Mouse (Mus musculus) lung, postnatal 25 days (tissue): ENCODE measurements at regions not wholly inside any gene's neighbourhood (a gene's known extent, or its start where the extent isn't known, plus 50 kb on each side); places are given as distances from the start of the nearest gene placed in this dataset.

Experiments
- DNase-seq: peaks from one replicate; pipeline ENCODE4 v3.0.0; 2022; ENCODE audit warnings: low spot score

DNA sequence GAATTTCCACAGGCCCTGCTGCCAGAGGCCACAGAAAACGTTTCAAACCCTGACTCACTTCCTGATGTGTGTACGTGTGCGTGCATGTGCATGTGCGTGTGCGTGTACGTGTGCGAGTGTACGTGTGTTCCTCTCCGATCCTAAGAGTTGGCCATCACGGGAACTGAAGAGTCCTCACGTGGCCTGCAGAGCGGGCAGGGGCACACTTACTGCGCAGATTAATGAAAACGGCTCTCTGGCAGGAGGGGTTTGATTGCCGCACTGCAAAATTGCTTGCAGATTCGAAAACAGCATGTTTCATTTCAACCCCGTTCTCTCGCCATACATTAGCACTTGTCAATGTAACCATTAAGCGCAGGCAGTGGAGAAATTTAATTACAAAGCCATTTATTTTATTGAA is 135.0 kb upstream of the Six2 start:
- DNase-seq, result no peak

DNA sequence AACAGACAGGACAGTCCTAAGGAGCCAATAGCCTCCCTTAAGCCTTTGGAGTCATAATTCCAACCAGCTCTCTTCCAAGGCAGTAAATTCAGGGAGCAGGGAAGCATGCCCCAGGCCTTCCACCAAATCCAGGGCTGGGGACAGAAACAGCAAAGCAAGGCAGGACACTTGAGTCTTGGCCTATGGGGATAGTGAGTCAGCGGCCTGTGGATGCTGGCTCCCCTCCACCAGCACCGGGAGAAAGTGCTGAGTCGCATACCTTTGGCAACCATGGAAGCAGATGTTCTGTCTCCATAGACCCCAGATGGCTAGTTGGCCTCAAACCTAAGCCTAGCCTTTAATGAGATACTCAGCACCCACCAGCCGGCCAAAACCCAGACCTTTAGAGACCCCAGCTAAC is 133.8 kb upstream of the Six2 start:
- DNase-seq, result no peak

DNA sequence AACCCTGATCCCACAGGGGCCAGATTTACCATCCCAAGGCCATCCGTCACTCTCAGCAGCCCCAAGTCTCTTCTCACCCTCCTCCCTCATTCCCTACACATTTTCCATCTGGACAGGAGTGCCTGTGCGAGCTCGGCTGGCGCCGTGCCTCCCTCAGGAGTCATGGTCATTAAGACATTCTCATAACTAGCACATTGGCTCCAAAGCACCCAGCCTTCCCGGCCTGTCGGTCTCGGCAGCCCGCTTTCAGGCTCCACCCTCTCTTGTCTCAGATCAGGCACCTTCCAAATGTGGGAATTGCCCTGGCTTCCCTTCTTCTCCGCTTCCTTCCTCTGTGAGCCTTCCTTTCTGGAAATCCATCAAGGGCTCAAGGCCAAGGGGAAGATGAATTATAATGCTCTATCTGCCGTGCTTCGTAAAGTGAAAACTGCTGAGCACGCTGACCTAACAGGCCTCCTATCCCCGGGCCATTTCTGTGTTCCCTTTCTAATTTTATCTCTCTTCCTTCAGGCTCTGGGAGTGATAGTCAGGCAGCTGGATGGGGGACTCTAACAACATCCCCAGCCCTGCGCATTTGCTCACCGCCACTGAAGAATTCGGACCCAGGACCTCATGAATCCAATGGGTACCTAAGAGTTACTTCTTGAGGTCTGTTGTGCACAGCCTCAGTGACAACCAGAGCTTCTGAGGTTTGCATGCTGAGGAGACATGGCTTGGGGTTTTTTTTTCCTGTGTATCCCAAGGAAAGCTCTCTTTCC is 130.2 kb upstream of the Six2 start:
- DNase-seq, result no peak

DNA sequence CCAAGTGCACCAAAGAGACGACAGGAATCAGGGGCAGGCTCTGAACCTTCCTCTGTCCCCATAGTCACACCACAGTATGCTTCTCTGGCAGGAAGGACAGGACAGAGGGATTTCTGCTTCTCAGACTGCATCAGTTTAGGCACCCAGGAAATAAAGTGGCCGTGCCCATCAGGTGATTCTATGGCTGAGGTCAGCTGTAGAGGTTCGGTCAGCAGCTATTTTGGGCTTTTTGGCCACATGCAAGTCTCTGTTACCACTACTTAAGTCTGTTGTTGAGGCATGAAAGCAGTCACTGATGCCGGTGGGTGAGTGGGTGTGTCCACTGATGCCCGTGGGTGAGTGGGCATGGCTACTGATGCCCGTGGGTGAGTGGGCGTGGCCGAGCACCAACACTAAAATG is 128.4 kb upstream of the Six2 start:
- DNase-seq, result no peak

DNA sequence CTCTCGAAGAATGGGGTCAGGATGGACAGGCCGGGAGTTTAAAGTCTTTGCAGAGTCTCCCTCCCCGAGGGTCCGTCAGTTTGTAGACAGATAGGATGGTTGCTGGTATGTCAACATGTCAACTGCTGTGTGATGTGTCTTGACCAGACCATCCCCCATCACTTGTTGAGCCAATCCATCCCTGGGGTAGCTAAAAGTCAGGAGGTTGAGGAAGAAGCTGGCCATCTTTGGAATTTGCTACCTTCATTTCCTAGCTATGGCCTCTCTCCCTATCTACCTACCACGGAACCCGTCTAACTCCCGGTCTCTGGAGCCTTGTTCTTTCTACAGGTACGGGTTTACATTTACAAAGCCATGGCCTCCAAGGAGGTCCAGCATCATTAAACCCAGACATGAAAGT is 128.0 kb upstream of the Six2 start:
- DNase-seq, result no peak

DNA sequence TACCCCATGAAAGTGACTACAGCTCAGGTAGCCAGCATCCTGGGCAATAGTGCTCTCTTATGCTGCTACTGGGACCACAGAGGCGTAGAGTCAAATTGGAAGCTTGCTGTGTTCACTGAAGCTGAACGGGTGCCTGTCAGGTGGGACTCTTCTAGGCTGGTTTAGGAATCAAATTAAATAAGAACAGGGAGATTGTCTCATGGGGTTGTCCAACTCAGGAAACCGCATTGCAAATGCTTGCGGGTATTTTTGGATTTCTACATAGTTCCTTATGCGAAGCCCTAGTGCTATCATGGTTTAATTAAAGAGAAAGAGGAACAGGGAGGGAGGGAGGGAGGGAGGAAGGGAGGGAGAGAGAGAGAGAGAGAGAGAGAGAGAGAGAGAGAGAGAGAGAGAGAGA is 120.5 kb upstream of the Six2 start:
- DNase-seq, result no peak

DNA sequence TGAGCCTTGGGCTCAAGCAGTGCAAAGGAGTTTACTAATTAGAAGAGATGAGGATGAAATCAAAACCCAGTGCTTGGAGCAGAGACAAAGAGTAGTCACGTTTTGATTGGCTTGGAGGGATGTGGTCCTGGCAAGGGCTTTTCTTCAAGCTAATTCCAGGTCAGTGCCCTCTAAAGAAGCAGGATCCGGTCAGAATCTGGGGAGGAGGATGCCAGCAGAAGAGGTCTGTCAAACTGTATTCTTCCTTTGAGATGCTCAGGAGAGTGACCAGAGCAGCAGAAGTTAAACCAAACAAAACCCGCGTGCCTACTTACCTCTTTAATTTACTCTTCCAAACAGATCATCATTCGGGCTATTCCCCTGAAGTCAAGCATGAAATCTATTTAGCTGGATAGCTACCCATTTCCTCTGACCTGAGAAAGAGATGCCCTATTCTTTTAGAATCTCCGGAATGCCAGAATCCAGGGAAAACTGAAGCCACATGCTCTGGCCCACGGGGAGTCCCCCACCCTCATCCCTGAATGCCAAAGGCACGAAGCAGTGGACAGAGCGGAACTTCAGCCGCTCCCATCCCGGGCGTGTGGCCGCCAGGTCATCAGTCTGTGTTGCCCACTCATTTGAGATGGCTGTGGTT is 117.8 kb upstream of the Six2 start:
- DNase-seq, result no peak

DNA sequence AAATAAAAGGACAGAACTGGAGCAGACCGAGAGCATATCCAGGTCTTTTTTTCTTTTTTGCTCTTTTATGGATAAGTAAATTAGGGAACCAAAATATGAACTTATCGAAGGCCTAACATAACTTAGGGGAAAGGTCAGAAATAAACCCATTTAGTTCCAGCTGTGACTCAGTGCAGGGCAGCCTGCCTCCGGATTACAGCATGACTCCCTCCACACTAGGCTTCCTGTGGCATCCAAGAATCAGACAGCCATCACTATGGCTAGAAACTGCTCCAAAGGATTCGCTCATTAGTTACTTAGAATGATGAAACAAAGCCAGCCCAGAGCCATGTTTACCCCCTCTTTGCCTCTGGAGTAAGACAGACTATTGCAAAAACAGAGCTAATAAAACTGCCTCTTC is 116.6 kb upstream of the Six2 start:
- no peak for DNase-seq

DNA sequence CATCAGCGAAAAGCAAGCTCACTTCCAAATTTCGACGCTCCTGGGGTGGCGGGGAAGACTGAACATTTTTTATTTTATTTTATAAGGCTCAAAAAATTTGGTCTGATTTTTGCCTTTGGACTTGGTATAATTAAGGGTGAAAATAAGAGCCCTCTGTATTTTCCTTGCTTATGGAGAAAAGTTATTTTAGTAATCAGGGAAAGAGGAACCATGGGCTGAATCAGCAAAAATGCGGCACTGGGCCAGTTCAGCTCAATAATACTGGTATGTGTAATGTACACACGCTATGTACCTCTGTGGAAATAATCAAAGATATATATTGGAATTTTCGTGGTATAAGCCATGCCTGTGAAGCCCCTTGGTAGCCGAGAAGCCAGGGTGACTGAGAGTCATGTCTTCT is 113.7 kb upstream of the Six2 start:
- DNase-seq, result no peak

DNA sequence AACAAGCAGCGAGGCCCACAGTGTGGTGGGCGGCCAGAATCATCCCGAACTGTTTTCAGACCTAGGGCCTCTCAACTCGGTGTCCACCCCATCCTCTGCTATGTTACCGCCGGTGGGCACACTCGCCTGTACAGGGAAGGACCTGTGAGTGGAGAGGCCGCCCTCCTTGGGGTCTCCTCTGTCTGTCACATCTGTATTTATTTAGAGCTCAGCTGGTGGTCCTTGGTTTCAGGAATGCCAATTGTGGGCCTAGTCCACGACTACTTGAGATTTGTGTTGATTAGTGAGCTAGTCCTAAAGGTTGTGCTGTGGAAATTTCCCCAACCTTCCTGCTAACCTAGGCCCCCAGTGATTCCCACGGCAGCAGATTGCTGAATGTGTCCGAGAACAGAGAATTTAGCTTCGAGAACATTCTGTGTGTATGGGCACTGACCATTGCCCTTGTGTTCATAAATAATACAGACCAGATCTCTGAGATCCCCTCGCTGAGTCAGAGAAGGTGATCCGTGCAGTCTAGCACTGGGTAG is 113.1 kb upstream of the Six2 start:
- no peak for DNase-seq

DNA sequence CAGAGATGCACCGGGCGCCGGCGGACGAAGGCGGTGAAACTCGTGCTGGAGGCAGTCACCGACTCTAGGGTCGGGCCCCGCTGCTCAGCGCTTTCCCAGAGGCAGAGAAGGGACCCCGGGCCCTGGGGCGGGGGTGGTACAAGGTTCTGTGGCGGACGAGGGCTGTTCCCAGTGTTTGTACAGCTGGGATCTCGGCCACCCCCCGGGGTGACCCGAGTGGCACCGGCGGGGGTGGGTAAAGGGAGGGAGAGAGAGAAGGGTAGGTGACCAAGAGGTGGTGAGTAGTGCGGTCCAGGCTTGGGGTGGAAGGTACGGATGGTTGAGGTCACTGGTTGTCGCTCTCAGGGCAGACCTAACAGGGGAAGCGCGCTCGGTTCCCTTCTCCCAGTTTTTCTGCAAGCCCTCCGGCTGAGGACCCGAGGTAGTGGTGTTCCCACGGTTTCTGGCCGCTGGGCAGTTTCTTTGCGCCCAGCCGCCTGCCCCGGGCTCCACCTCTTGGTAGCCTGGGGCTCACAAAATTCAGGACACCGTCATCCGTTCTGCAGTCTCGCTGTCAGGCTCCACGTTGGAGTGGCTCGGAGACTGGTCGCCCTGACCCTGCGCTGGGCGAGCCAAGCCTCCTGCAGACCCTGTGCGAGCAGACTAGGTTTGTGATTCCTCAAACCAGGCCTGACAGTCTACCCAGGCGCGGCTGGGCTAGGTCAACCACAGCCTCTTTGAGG is 112.4 kb upstream of the Six2 start:
- DNase-seq, result no peak

DNA sequence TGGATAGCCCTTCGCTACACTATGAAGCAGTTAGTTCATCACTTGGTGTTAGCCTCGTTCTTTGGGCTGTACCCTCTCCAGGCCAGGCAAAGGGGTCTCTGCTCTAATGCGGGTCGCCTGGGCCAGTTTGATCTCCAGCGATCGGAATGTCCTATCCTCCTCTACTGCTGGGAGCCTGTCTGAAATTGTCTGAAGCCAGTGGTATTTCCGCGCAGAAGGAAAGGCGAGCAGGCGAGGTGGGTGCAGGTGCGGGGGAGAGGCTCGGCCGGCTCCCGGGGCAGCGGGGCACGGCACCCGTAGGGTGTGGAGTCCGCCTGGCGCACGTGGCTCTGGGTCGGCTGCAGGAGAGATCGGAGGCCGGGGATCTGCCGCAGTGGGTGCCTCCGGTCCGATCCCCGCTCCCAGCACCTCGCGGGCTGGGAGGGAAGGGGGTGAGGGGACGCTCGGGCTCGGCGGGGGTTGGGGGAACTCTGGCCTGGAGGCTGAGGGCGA is 111.8 kb upstream of the Six2 start:
- DNase-seq, result no peak

DNA sequence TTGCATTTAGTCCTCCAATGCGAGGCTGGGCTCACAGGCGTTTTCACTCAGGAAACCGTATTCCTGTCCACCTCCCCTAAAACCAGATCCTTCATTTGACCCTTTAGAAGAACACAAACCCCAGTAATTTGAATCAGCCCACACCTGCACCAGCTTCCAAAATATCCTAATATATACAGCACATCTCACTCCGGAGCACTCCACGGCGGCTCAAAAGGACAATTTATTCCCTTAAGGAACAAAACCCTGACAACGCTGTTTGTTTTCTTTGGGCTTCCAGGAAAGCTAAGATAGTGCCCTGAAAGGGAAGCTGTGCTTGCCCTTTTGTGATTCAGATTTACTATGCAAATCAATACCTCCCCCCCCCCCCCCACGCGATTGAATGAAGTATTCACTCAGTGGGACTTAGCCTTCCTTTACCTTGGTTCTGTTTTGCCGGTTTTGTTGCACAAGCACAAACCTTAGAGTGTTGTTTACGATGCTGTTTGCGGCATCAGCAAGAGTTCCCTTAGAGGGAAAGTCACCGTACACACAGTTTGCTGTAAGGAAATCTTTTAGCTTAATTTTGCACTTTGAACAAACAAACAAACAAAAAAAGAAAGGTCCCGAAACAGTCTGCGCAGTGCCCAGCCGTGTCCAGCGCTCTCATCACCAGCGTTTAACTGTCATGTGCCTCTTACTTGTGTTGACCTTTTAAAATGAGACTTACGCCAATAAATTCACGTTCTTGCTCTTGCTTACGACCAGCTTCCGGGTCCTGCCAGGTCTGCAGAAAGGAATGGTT is 111.2 kb upstream of the Six2 start:
- no peak for DNase-seq

DNA sequence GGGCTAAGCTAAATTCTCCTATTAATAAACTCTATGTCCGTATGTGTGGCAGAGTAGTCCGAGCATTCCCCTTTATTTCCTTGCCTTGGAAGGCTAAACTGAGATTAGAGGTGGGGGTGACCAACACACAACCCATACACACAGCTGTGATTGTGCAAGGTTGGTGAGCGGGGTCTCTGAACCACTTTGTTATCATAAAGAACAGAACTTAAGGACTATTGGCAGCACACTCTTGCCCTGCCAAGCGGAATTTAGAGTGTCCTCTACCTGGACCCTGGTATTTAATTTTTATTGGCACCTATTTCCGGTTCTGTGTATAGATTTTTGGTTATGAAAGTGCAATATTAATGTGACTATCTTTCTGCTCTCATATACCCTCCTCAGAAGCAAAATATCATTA is 109.7 kb upstream of the Six2 start:
- no peak for DNase-seq

DNA sequence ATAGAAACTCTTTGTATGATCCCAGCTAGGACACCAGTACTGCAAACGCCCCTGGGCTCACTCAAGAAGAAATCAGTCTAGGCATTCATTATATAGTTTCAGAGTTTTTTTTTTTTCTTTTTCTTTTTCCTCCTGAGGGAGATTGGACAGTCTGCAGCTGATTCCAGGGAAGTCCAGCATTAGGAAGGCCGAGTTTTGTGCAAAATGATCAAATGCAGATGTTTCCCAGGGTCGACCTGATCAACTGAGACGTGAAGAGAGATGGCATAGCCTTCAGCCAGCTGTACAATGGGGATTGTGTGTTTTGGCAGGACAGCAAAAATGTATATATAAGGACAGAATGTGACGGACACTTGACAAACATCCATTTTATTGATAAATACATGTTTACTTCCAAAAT is 107.7 kb upstream of the Six2 start:
- no peak for DNase-seq

DNA sequence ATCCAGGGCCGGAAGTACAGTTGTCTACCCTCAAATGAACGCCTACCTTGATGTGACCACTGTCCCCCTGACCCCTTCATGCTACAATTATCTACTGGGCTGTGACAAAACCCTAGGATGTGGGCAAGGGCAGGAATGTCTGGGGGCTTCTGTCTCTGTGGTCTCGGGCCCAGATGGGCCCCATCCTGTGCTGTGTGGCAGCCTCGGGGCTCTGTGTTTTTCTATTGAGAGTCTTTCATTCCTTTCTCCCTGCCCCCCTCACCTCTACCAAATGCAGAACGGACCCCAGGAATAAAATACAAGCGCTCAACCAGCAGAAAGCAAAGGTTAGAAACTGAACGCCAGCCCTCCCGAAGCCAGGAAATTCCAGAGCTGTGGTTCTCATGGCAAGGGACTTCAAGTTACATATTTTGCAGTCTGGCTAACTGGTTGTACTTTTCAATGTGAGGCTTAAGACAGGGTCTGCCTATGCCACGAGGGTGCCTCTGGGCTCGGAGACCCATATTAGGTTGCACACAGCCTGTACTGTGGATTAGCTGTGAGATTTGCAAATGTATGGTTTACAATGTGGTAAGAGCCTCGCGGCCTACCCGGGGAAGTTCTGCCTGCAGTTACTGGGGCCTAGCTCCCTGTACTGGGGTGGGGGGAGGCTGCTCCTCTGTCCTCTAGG is 97.7 kb upstream of the Six2 start:
- no peak for DNase-seq

DNA sequence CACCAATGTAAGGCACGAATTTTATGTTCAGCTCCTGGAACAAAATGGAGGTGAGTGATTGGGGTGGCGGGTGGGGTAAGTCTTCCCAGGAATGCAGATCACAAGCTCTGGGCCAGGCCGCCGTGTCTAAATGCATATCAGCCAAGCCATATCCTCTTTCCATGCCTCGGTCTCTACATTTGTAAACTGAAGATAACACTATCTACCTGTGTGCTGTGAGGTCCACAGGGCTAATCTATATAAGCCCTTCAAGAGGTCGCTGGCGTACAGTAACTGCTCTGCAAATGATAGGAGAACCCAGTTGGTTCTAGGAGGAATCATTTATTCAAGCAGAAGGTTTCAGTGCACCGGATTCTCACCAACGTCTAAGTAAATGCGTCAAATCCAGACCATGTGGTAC is 92.4 kb upstream of the Six2 start:
- DNase-seq, result no peak

DNA sequence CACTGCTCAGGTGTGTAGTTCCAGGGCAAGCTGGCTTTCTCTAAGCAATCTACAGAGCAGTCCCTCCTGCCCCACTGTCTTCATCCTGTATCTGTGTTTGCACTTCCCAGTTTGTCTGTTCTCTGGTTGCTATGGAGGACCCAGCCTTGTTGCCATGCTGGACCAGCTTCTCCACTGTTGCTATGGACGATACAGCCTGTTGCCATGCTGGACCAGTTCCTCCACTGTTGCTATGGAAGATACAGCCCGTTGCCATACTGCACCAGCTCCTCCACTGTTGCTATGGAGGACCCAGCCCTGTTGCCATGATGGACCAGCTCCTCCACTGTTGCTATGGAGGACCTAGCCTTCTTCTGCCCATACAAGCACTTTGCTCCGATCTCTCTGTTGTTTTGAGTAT is 88.8 kb upstream of the Six2 start:
- no peak for DNase-seq

DNA sequence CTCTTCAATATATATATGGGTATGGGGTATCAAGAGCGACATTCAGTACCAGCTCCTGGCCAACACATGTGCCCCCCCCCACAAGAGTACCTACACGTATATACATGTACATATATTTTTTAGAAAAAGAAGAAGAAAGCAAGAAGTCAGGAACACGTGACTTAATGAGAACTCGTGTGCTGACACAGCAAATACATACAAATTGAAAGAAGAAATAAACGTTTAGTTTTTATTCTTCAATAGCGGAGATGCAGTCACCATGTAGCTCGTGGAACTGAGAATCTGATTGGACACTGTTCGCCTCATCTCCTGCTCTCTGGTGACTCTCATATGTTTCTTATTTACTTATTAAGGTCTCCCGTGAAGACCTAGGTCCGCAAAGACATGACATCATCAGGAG is 80.3 kb upstream of the Six2 start:
- DNase-seq, result no peak

DNA sequence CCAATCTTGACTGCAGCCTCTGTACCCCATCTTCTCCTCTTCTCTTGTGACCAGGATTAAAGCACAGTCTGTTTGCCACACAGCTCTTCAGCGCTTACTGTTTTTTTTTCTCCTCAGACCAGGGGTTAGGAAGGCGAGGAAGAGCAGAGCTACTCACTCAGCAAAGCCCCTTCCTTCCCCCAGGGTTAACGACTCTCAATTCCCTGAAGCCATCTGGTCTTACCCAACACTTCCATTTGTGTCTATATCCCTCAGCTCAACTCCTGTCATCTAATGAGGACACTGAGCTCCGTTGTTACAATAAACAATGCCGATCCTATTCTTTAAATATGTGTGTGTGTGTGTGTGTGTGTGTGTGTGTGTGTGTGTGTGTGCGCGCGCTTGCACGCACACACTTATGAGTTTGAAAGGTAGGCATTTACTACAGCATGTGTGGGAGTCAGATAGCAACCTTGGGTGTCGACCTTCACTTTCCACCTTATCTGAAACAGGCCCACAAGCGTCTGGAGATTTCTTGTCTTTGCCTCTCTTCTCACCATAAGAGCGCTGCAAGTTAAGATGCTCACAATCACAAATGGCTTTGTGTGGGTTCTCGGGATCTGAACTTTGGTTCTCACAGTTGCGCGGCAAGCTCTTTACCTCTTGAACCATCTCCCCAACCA is 79.3 kb upstream of the Six2 start:
- no peak for DNase-seq

DNA sequence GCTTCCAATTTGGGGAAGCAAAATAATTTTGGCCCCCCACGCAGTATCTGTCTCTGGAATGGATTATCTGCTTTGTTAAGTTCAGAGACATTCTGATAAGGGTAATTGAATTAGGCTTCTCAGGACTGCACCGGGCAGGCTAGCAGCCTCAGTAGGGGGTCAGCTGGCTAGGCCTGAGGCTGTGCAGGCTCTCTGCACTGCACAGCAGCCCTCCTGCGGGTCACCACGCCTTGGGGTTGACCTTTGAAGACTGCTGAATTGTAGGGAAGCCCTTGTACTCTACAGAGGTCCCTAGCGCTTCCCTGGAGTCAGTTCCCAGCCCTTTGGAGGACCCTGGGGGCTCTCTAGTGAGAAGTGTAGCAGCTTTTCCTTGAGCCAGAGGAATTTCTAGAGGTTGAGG is 78.5 kb upstream of the Six2 start:
- DNase-seq, result no peak
